Mouse (Mus musculus): Measurements from ENCODE around the gene Fgf23. TPM values are rescaled to one million over a fixed set of nuclear protein-coding genes. Genes with fewer than 3 reads are reported as not detected.

Fgf23 gene
- not detected in 2 replicates for polyA plus RNA-seq (2015; fragmentation: Nextera tagmentation; extraction: Ambion mirVana)

GRCm38 (mm10) chr6:127072817-127073216 is at the start of gene Fgf23:
TSS of gene Fgf23 (plus strand) at chr6:127072902.
- Histone ChIP-seq H3K9me3 (no peaks in the 10 kb centered on the region), H3K27ac (no peak within 1 kb of the TSS; the same call in 1 of the 2 replicates), H3K27me3 (replicated peaks) (no peaks in the 10 kb centered on the region), H3K4me3 (replicated peaks) (no peak within 1 kb of the TSS), H3K4me2 (peak within 1 kb of the TSS; percentile 9; the same call in 1 of the 2 replicates), H3K9ac (no peak within 1 kb of the TSS), H3K36me3 (no peaks in the 10 kb centered on the region), H3K4me1 (no peaks in the 10 kb centered on the region)
- 10% methylated on average over 5 of the region's 5 CpGs for WGBS
- peak; percentile 88 for ATAC-seq (ENCODE audit: insufficient read depth, low FRiP score, low read depth)

GRCm38 (mm10) chr6:127024836-127025235 is 47.9 kb upstream of the Fgf23 start:
- Histone ChIP-seq H3K4me2 (no peak overlapping the region), H3K9ac (no peak overlapping the region), H3K36me3 (no peaks in the 10 kb centered on the region), H3K4me3 (replicated peaks) (no peak overlapping the region), H3K27me3 (replicated peaks) (peaks cover 12% of the 10 kb centered on the region), H3K27ac (no peak overlapping the region), H3K4me1 (no peaks in the 10 kb centered on the region), H3K9me3 (no peaks in the 10 kb centered on the region)
- WGBS, result 70% methylated on average over 7 of the region's 7 CpGs
- no peak for ATAC-seq (ENCODE audit: insufficient read depth, low FRiP score, low read depth)

GRCm38 (mm10) chr6:127034760-127035159 is 37.9 kb upstream of the Fgf23 start:
- 13% methylated on average over 10 of the region's 10 CpGs for WGBS
- peak; percentile 53; the same call in 1 of the 2 replicates for ATAC-seq (ENCODE audit: insufficient read depth, low FRiP score, low read depth)
- no peaks in the 10 kb centered on the region for H3K27me3 ChIP-seq (replicated peaks)
- peak overlapping the region; percentile 36 for H3K4me3 ChIP-seq (replicated peaks)
- peaks cover 4% of the 10 kb centered on the region; the same call in 1 of the 2 replicates for H3K4me1 ChIP-seq
- H3K36me3 ChIP-seq, result no peaks in the 10 kb centered on the region
- no peaks in the 10 kb centered on the region for H3K9me3 ChIP-seq
- H3K4me2 ChIP-seq, result peak overlapping the region; percentile 51
- H3K9ac ChIP-seq, result no peak overlapping the region
- no peak overlapping the region for H3K27ac ChIP-seq

- 44% methylated on average over 6 of the region's 6 CpGs for WGBS
- Histone ChIP-seq H3K9ac (no peak overlapping the region), H3K27ac (no peak overlapping the region), H3K36me3 (no peaks in the 10 kb centered on the region), H3K4me1 (no peaks in the 10 kb centered on the region), H3K27me3 (replicated peaks) (no peaks in the 10 kb centered on the region), H3K4me3 (replicated peaks) (no peak overlapping the region), H3K4me2 (no peak overlapping the region), H3K9me3 (no peaks in the 10 kb centered on the region)
- peak; percentile 39; the same call in 1 of the 2 replicates for ATAC-seq (ENCODE audit: insufficient read depth, low FRiP score, low read depth)
These were observed 27.8 kb upstream of the Fgf23 start for GRCm38 (mm10) chr6:127044909-127045308.

- 65% methylated on average over 4 of the region's 4 CpGs for WGBS
- Histone ChIP-seq H3K27ac (no peak overlapping the region), H3K4me3 (replicated peaks) (no peak overlapping the region), H3K27me3 (replicated peaks) (no peaks in the 10 kb centered on the region), H3K36me3 (no peaks in the 10 kb centered on the region), H3K4me1 (no peaks in the 10 kb centered on the region), H3K4me2 (no peak overlapping the region), H3K9me3 (no peaks in the 10 kb centered on the region), H3K9ac (no peak overlapping the region)
- ATAC-seq (ENCODE audit: insufficient read depth, low FRiP score, low read depth), result no peak
These were observed 21.9 kb upstream of the Fgf23 start for GRCm38 (mm10) chr6:127050847-127051246.

- H3K27ac ChIP-seq, result no peak overlapping the region
- 33% methylated on average over 12 of the region's 12 CpGs for WGBS
- H3K4me1 ChIP-seq, result no peaks in the 10 kb centered on the region
- H3K9ac ChIP-seq, result no peak overlapping the region
- no peak overlapping the region for H3K4me2 ChIP-seq
- no peak overlapping the region for H3K4me3 ChIP-seq (replicated peaks)
- no peaks in the 10 kb centered on the region for H3K9me3 ChIP-seq
- no peaks in the 10 kb centered on the region for H3K36me3 ChIP-seq
- H3K27me3 ChIP-seq (replicated peaks), result no peaks in the 10 kb centered on the region
- ATAC-seq (ENCODE audit: insufficient read depth, low FRiP score, low read depth), result peak; percentile 27; the same call in 1 of the 2 replicates
These were observed 15.6 kb upstream of the Fgf23 start for GRCm38 (mm10) chr6:127056990-127057588.

GRCm38 (mm10) chr6:127059975-127060374 is 12.7 kb upstream of the Fgf23 start:
- no peaks in the 10 kb centered on the region for H3K9me3 ChIP-seq
- H3K36me3 ChIP-seq, result no peaks in the 10 kb centered on the region

GRCm38 (mm10) chr6:127063915-127064314 is 8.8 kb upstream of the Fgf23 start:
- H3K9ac ChIP-seq, result no peak overlapping the region
- H3K27me3 ChIP-seq (replicated peaks), result no peaks in the 10 kb centered on the region
- H3K36me3 ChIP-seq, result no peaks in the 10 kb centered on the region
- H3K9me3 ChIP-seq, result no peaks in the 10 kb centered on the region
- no peaks in the 10 kb centered on the region for H3K4me1 ChIP-seq
- no peak overlapping the region for H3K4me3 ChIP-seq (replicated peaks)
- H3K4me2 ChIP-seq, result no peak overlapping the region
- no peak overlapping the region for H3K27ac ChIP-seq
- WGBS, result 70% methylated on average over 3 of the region's 3 CpGs
- no peak for ATAC-seq (ENCODE audit: insufficient read depth, low FRiP score, low read depth)

More at GRCm38 (mm10) chr6:127059975-127060374, 12.7 kb upstream of the Fgf23 start:
- Histone ChIP-seq H3K27me3 (replicated peaks) (no peaks in the 10 kb centered on the region), H3K4me2 (no peak overlapping the region), H3K9ac (no peak overlapping the region), H3K4me1 (no peaks in the 10 kb centered on the region), H3K4me3 (replicated peaks) (no peak overlapping the region), H3K27ac (no peak overlapping the region)
- no peak for ATAC-seq (ENCODE audit: insufficient read depth, low FRiP score, low read depth)
- 74% methylated on average over 4 of the region's 4 CpGs for WGBS

GRCm38 (mm10) chr6:127064815-127065214 is 7.9 kb upstream of the Fgf23 start:
- Histone ChIP-seq H3K4me2 (peak overlapping the region; percentile 34), H3K27ac (no peak overlapping the region), H3K4me3 (replicated peaks) (no peak overlapping the region), H3K27me3 (replicated peaks) (no peaks in the 10 kb centered on the region), H3K9ac (no peak overlapping the region), H3K9me3 (no peaks in the 10 kb centered on the region), H3K4me1 (no peaks in the 10 kb centered on the region), H3K36me3 (no peaks in the 10 kb centered on the region)
- WGBS, result 7% methylated on average over 14 of the region's 14 CpGs
- no peak for ATAC-seq (ENCODE audit: insufficient read depth, low FRiP score, low read depth)

GRCm38 (mm10) chr6:127079867-127080731 is 7.4 kb downstream of the Fgf23 start:
- Histone ChIP-seq H3K4me3 (replicated peaks) (peak overlapping the region; percentile 52), H3K27me3 (replicated peaks) (peaks cover 29% of the 10 kb centered on the region), H3K27ac (no peak overlapping the region), H3K9me3 (no peaks in the 10 kb centered on the region), H3K9ac (0 out of 2 replicates have a peak overlapping the region, but pooled peaks have one; percentile 29), H3K4me1 (peaks cover 5% of the 10 kb centered on the region; the same call in 1 of the 2 replicates), H3K4me2 (peak overlapping the region; percentile 98), H3K36me3 (no peaks in the 10 kb centered on the region)
- ATAC-seq (ENCODE audit: insufficient read depth, low FRiP score, low read depth), result peak; percentile 58; the same call in 1 of the 2 replicates
- WGBS, result 2% methylated on average over 59 of the region's 59 CpGs

GRCm38 (mm10) chr6:127081820-127082219 is 9.1 kb downstream of the Fgf23 start:
- no peaks in the 10 kb centered on the region for H3K36me3 ChIP-seq
- H3K9ac ChIP-seq, result no peak overlapping the region
- no peak overlapping the region for H3K4me2 ChIP-seq
- peaks cover 29% of the 10 kb centered on the region for H3K27me3 ChIP-seq (replicated peaks)
- 73% methylated on average over 6 of the region's 6 CpGs for WGBS
- H3K9me3 ChIP-seq, result no peaks in the 10 kb centered on the region
- no peak for ATAC-seq (ENCODE audit: insufficient read depth, low FRiP score, low read depth)
- no peak overlapping the region for H3K27ac ChIP-seq
- no peak overlapping the region for H3K4me3 ChIP-seq (replicated peaks)
- H3K4me1 ChIP-seq, result peaks cover 5% of the 10 kb centered on the region; the same call in 1 of the 2 replicates

GRCm38 (mm10) chr6:127086739-127087138 is 14.0 kb downstream of the Fgf23 start:
- no peaks in the 10 kb centered on the region for H3K9me3 ChIP-seq
- no peaks in the 10 kb centered on the region for H3K4me1 ChIP-seq
- H3K27ac ChIP-seq, result no peak overlapping the region
- no peak overlapping the region for H3K4me2 ChIP-seq
- no peak overlapping the region for H3K4me3 ChIP-seq (replicated peaks)
- WGBS, result 63% methylated on average over 4 of the region's 4 CpGs
- H3K9ac ChIP-seq, result no peak overlapping the region
- ATAC-seq (ENCODE audit: insufficient read depth, low FRiP score, low read depth), result no peak
- H3K36me3 ChIP-seq, result no peaks in the 10 kb centered on the region; the same call in 1 of the 2 replicates
- 0 out of 2 replicates have a peak, but pooled peaks cover 2% of the 10 kb centered on the region for H3K27me3 ChIP-seq (replicated peaks)

Data from stomach, embryonic 15.5 days (tissue).